Mouse (Mus musculus): ENCODE data around the gene Rsad1. TPM values are rescaled to one million over a fixed set of nuclear protein-coding genes. Genes with fewer than 3 reads are reported as not detected.

Rsad1 gene
- polyA plus RNA-seq (2012; fragmentation: generic; extraction: Trizol), result 1 to 10 TPM; 1.9 to 5.3 TPM

DNA sequence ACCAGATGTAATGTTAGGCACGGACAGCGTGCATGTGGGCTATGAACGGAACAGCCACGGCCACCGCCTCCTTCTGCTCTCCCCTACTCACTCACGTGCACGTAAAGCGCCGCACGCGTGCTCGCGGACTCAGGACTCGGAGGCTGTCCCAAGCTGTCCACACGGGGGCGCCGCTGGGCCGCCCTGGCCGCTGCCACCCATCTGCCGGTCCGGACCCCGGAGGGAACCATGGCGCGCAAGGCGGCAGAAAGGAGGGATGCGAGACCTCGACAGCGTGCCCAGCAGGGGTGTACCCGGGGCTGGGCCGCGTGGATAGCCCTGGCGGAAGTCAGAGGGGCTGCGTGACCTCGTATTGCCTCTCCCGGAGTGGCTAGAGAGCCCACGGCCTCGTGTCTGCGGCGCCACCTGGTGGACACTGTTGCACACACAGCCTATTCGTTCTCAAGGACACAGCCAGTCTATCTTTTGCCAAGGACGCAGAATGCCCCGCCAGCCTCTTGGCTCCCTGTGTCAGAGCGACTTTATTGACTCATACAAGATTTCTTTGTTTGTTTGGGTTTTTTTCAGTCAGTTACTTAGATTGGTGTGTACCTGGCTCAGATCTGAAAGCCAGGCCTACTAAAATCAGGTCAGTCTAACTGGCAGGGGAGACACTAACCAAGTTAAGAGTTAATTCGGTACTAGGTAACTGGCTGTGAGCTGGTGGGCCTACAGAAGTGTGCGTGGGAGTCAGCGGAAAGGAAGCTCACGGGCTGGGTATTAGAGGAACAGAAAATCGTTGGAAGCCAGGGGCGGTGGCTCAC is at the start of gene Rsad1:
Rsad1 (minus strand) TSS at position 368 of the 803 bp plus-strand sequence.

DNA sequence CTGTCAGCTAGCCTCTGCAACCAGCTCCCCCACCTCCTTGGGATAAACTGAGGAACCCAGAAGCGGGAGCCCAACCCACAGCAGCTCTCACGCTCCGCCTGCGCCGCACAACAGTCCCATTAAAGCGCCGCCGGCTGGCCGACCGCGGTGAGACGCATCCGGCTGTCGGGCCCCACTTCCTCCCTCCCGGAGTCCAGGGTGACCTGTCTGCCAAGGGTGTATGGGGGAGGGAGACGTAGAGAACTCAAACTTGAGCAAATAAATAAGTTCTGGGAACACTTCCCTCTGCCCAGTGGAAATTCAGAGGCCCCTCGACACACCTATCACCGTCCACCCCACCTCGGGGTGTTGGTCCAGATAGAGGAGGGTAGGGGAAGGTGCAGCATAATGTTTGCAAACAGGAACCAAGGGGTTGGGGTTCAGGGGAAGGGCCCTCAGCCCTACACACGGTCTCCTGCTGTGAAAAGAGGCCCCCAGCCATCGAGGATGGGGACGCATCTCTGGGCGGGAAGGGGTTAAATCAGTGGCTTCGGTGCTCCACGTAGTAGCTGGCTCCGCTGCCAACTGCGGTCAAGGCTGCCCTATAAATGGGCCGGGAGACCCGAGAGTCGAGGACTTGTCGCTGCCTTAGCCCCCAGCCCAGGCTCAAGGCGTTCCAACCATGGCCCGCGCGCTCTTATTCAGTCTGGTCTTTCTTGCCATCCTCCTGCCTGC is 15.5 kb upstream of the Rsad1 start, which contains the start of gene Chad:
Chad (plus strand) TSS at position 611 of the 714 bp plus-strand sequence.

DNA sequence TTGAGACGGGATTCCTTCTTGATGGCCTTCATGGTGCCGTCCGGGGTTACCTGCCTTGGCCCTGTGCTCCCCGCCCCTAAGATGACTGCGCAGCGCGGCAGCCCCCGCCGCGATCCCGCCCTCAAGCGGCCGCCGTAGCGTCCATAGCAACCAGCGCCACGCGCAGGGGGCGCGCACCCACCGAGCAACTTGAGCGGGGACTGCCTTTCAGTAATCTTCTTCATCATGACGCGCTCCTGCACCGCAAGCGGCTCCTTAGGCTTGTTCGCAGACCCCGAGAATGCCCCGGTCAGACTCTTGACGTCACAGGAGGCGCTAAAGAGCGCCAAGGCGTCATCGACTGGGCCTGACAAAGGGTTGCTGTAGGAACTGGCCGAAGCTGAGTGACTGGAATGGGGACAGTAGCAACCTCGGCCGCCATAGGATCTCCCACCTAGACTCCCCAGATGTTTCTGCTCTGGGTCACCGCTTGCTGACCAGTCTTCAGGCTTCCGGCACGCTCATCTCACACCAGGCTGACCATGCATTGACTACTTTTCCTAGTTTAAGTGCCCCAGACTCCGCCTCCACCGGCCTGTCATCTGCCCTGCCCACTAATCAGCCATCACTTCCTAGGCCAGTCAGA is 27.7 kb downstream of the Rsad1 start, which contains the start of gene Mycbpap:
Mycbpap (minus strand) TSS at position 524 of the 625 bp plus-strand sequence.

GRCm38 (mm10) chr11:94499661-94500152 is 49.3 kb downstream of the Rsad1 start, which contains the start of gene Epn3:
Gene Epn3 (minus strand): TSS chr11:94499974.

Other genes starting within 250 kb of the Rsad1 start
- gene Luc7l3, start 227.3 kb downstream of the Rsad1 start, polyA plus RNA-seq (2012; fragmentation: generic; extraction: Trizol), result 10 to 100 TPM in 1 of 2 experiments, 1 to 10 TPM in 1; 5.7 to 20.8 TPM
- gene Ankrd40, start 221.3 kb downstream of the Rsad1 start, polyA plus RNA-seq (2012; fragmentation: generic; extraction: Trizol), result 10 to 100 TPM; 58.6 to 60.3 TPM
- 1 to 10 TPM in 1 of 2 experiments, under 1 TPM in 1; 0.28 to 3.4 TPM for gene Abcc3, start 156.3 kb downstream of the Rsad1 start, polyA plus RNA-seq (2012; fragmentation: generic; extraction: Trizol)
- gene Cacna1g, start 75.1 kb downstream of the Rsad1 start, polyA plus RNA-seq (2012; fragmentation: generic; extraction: Trizol), result 10 to 100 TPM in 1 of 2 experiments, under 1 TPM in 1; 0.15 to 53.5 TPM
- gene Spata20, start 63.1 kb downstream of the Rsad1 start, polyA plus RNA-seq (2012; fragmentation: generic; extraction: Trizol), result 1 to 10 TPM in 1 of 2 experiments, not detected in 1; 1.1 TPM
- gene Epn3, start 49.3 kb downstream of the Rsad1 start, polyA plus RNA-seq (2012; fragmentation: generic; extraction: Trizol), result 1 to 10 TPM; 1.4 to 1.9 TPM
- under 1 TPM in 1 of 2 experiments, not detected in 1; 0.24 TPM for gene Mycbpap, start 27.5 kb downstream of the Rsad1 start, polyA plus RNA-seq (2012; fragmentation: generic; extraction: Trizol)
- under 1 TPM in 1 of 2 experiments, not detected in 1; 0.08 TPM for gene Chad, start 15.8 kb upstream of the Rsad1 start, polyA plus RNA-seq (2012; fragmentation: generic; extraction: Trizol)
- gene Acsf2, start 52.6 kb upstream of the Rsad1 start, polyA plus RNA-seq (2012; fragmentation: generic; extraction: Trizol), result 1 to 10 TPM; 1.2 to 5.9 TPM
- 100 to 1,000 TPM; 116 to 226 TPM for gene Lrrc59, start 80.5 kb upstream of the Rsad1 start, polyA plus RNA-seq (2012; fragmentation: generic; extraction: Trizol)
- gene Mrpl27, start 104.5 kb upstream of the Rsad1 start, polyA plus RNA-seq (2012; fragmentation: generic; extraction: Trizol), result 100 to 1,000 TPM in 1 of 2 experiments, 10 to 100 TPM in 1; 81.1 to 126 TPM
- gene Eme1, start 104.7 kb upstream of the Rsad1 start, polyA plus RNA-seq (2012; fragmentation: generic; extraction: Trizol), result 1 to 10 TPM; 7.5 to 8.1 TPM
- 10 to 100 TPM in 1 of 2 experiments, 1 to 10 TPM in 1; 9.0 to 35.0 TPM for gene Xylt2, start 128.3 kb upstream of the Rsad1 start, polyA plus RNA-seq (2012; fragmentation: generic; extraction: Trizol)
- gene Gm11541, start 155.2 kb upstream of the Rsad1 start, polyA plus RNA-seq (2012; fragmentation: generic; extraction: Trizol), result not detected
- under 1 TPM; 0.05 to 0.19 TPM for gene Cdc34b, start 192.5 kb upstream of the Rsad1 start, polyA plus RNA-seq (2012; fragmentation: generic; extraction: Trizol)
- not detected for gene Tmem92, start 233.4 kb upstream of the Rsad1 start, polyA plus RNA-seq (2012; fragmentation: generic; extraction: Trizol)